ENCODE assay signal across 17 mouse cellular contexts in the genomic region with DNA sequence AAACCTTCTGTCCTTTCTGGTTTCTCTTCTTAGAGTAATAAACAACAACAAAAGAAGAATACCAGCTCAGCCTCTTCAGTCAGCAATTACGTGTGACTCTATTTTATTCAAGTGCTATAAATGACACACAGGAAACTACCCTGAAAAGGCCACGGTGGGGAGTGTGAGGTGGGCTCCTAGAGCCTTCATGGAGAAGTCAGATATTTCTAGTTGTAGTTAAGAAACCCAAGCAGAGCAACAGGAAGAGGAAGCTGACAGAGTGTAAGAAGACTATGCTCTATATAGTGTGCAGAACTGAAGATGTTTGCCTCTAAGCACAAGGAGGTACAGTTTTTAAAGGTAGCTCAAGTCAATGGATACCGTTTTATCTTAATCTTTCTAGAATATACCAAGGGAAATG.
"Had no signal": no experiment of that assay in that cellular context is flagged by ENCODE, and none has a peak within 500 bp of the region (broad histone marks: within the 10 kb centered on the region; RNA-seq: fewer than 3 reads in every experiment).

No protein-coding gene starts in this region.

- ATAC-seq: liver, postnatal 0 days; midbrain, embryonic 13.5 days had no signal

- H3K9me3 ChIP-seq: limb, embryonic 12.5 days; liver, embryonic 13.5 days; lung, embryonic 15.5 days; midbrain, embryonic 13.5 days had no signal

- H3K27ac ChIP-seq: kidney, postnatal 0 days; limb, embryonic 12.5 days; liver, embryonic 13.5 days; lung, embryonic 15.5 days; macrophage; midbrain, embryonic 13.5 days; stomach, postnatal 0 days had no signal

- H3K9ac ChIP-seq: limb, embryonic 12.5 days; liver, embryonic 13.5 days; liver, postnatal 0 days; lung, embryonic 15.5 days; midbrain, embryonic 13.5 days had no signal

- H3K4me1 ChIP-seq: limb, embryonic 12.5 days; midbrain, embryonic 13.5 days had no signal

- H3K27me3 ChIP-seq: limb, embryonic 12.5 days; liver, embryonic 13.5 days; lung, embryonic 15.5 days; midbrain, embryonic 13.5 days had no signal

- H3K36me3 ChIP-seq: limb, embryonic 12.5 days; liver, embryonic 13.5 days; lung, embryonic 15.5 days; midbrain, embryonic 13.5 days had no signal

- H3K4me3 ChIP-seq: limb, embryonic 12.5 days; liver, embryonic 13.5 days; lung, embryonic 15.5 days; midbrain, embryonic 13.5 days had no signal

- DNase-seq: kidney, adult 18-20 months; kidney, postnatal 36 days; layer of hippocampus, adult 9-11 months; layer of hippocampus, postnatal 36 days; liver; liver, embryonic 13.5 days; liver, postnatal 0 days; lung, postnatal 14 days; right cerebral cortex, adult 18-20 months; right cerebral cortex, postnatal 25 days; thymus, postnatal 4 days had no signal

- H3K4me2 ChIP-seq: limb, embryonic 12.5 days; liver, embryonic 13.5 days; lung, embryonic 15.5 days; midbrain, embryonic 13.5 days had no signal
